ENCODE assay signal across 12 mouse cellular contexts in genomic region chr9:70924763-70925162, GRCm38 (mm10). TPM values are rescaled to one million over a fixed set of nuclear protein-coding genes. Genes with fewer than 3 reads are reported as not detected.
DNase-seq lines count a peak whose midpoint lies in the region; ATAC-seq and TF ChIP-seq lines count a peak whose summit lies in the region.
"Had no signal": no experiment of that assay in that cellular context is flagged by ENCODE, and none has a peak within 500 bp of the region (broad histone marks: within the 10 kb centered on the region; RNA-seq: fewer than 3 reads in every experiment).

No protein-coding gene starts in this region.

- WGBS in intestine, postnatal 0 days, result 91% methylated on average over 3 of the region's 3 CpGs
- 93% methylated on average over 3 of the region's 3 CpGs for WGBS in intestine, embryonic 16.5 days
- 90% methylated on average over 3 of the region's 3 CpGs for WGBS in embryonic facial prominence, embryonic 10.5 days
- WGBS in hindbrain, embryonic 13.5 days, result 88% methylated on average over 3 of the region's 3 CpGs

- no peak overlapping the region for H3K4me2 ChIP-seq in intestine, postnatal 0 days (replicated peaks; ENCODE audit: low read depth)
- H3K4me2 ChIP-seq in intestine, embryonic 16.5 days (ENCODE audit: low read depth, low read length), result no peak overlapping the region
- no peak overlapping the region for H3K4me2 ChIP-seq in hindbrain, embryonic 13.5 days

- no peak for ATAC-seq in intestine, postnatal 0 days
- no peak for ATAC-seq in intestine, embryonic 16.5 days
- no peak for ATAC-seq in hindbrain, embryonic 13.5 days (ENCODE audit: low FRiP score)

- 0 out of 2 replicates have a peak, but pooled peaks cover 12% of the 10 kb centered on the region for H3K4me1 ChIP-seq in intestine, postnatal 0 days (replicated peaks; ENCODE audit: control insufficient read depth, insufficient read depth, low read length)
- H3K4me1 ChIP-seq in intestine, embryonic 16.5 days (ENCODE audit: control insufficient read depth, insufficient read depth, low read length), result peaks cover 17% of the 10 kb centered on the region
- H3K4me1 ChIP-seq in embryonic facial prominence, embryonic 10.5 days, result peaks cover 8% of the 10 kb centered on the region; the same call in 1 of the 2 replicates
- peaks cover 13% of the 10 kb centered on the region; the same call in 1 of the 2 replicates for H3K4me1 ChIP-seq in hindbrain, embryonic 13.5 days (replicated peaks)

- no peak overlapping the region for H3K27ac ChIP-seq in intestine, postnatal 0 days (ENCODE audit: low read depth, low read length)
- H3K27ac ChIP-seq in intestine, embryonic 16.5 days (ENCODE audit: low read length), result no peak overlapping the region
- no peak overlapping the region for H3K27ac ChIP-seq in embryonic facial prominence, embryonic 10.5 days (replicated peaks)
- no peak overlapping the region for H3K27ac ChIP-seq in hindbrain, embryonic 13.5 days

- H3K27me3 ChIP-seq in intestine, postnatal 0 days (replicated peaks; ENCODE audit: control insufficient read depth, insufficient read depth, low read length), result no peaks in the 10 kb centered on the region
- no peaks in the 10 kb centered on the region for H3K27me3 ChIP-seq in intestine, embryonic 16.5 days (replicated peaks; ENCODE audit: control insufficient read depth, insufficient read depth, low read length)
- no peaks in the 10 kb centered on the region for H3K27me3 ChIP-seq in embryonic facial prominence, embryonic 10.5 days (replicated peaks; ENCODE audit: low read depth, poor library complexity, severe bottlenecking)
- H3K27me3 ChIP-seq in hindbrain, embryonic 13.5 days, result no peaks in the 10 kb centered on the region

- TF ChIP-seq CTCF in intestine, postnatal 0 days (IDR thresholded peaks at IDR 0.05; ENCODE audit: low read depth), result peak; percentile 50

- DNase-seq in thymus, postnatal 25 days, result peak; percentile 14
- no peak for DNase-seq in thymus, postnatal 36 days
- peak; percentile 62 for DNase-seq in ZHBTc4 (ENCODE audit: low read depth, low spot score)
- DNase-seq in embryonic facial prominence, embryonic 10.5 days (ENCODE audit: low spot score), result no peak
- DNase-seq: adrenal gland, adult 2 months; heart, adult 18-20 months; kidney, adult 9 months had no signal

- no peak overlapping the region for H3K4me3 ChIP-seq in intestine, postnatal 0 days (ENCODE audit: low read depth, low read length)
- H3K4me3 ChIP-seq in intestine, embryonic 16.5 days (ENCODE audit: low read length), result no peak overlapping the region
- H3K4me3 ChIP-seq in embryonic facial prominence, embryonic 10.5 days, result no peak overlapping the region
- H3K4me3 ChIP-seq in hindbrain, embryonic 13.5 days, result no peak overlapping the region
- H3K4me3 ChIP-seq: erythroblast, embryonic 14.5 days had no signal

- no peaks in the 10 kb centered on the region for H3K36me3 ChIP-seq in intestine, postnatal 0 days (ENCODE audit: control insufficient read depth, insufficient read depth)
- H3K36me3 ChIP-seq in intestine, embryonic 16.5 days (ENCODE audit: control insufficient read depth, insufficient read depth, low read length), result no peaks in the 10 kb centered on the region
- H3K36me3 ChIP-seq in embryonic facial prominence, embryonic 10.5 days (replicated peaks), result no peaks in the 10 kb centered on the region
- no peaks in the 10 kb centered on the region for H3K36me3 ChIP-seq in hindbrain, embryonic 13.5 days

- H3K9ac ChIP-seq in intestine, postnatal 0 days (ENCODE audit: low read depth, low read length), result no peak overlapping the region
- no peak overlapping the region for H3K9ac ChIP-seq in intestine, embryonic 16.5 days (ENCODE audit: low read depth, low read length)
- H3K9ac ChIP-seq in hindbrain, embryonic 13.5 days, result no peak overlapping the region

- no peaks in the 10 kb centered on the region for H3K9me3 ChIP-seq in intestine, postnatal 0 days (ENCODE audit: control insufficient read depth)
- no peaks in the 10 kb centered on the region for H3K9me3 ChIP-seq in intestine, embryonic 16.5 days (ENCODE audit: control insufficient read depth, low read length)
- no peaks in the 10 kb centered on the region for H3K9me3 ChIP-seq in embryonic facial prominence, embryonic 10.5 days
- no peaks in the 10 kb centered on the region for H3K9me3 ChIP-seq in hindbrain, embryonic 13.5 days

RNA-seq across cellular contexts. Expression of gene Lipc, which starts 27.3 kb away (rescaled TPM):
- polyA plus RNA-seq in intestine, postnatal 0 days (2015; fragmentation: Nextera tagmentation; extraction: Ambion mirVana), result 0.08 TPM in 1 of 2 replicates, not detected in the other
- 1.2 and 1.4 TPM in 2 replicates for polyA plus RNA-seq in intestine, embryonic 16.5 days (2015; fragmentation: Nextera tagmentation; extraction: Ambion mirVana)
- not detected in 2 replicates for polyA plus RNA-seq in embryonic facial prominence, embryonic 10.5 days (2016; fragmentation: Nextera tagmentation; extraction: Ambion mirVana)
- polyA plus RNA-seq in hindbrain, embryonic 13.5 days (2015; fragmentation: Nextera tagmentation; extraction: Ambion mirVana), result not detected in 2 replicates
- polyA plus RNA-seq: testis, adult 2 months had no signal

Comparison
In these comparisons a context has a peak if more than half of its experiments do, and no peak if none do; other contexts are left out.
1. DNase-seq: peak in thymus, postnatal 25 days (single experiment) and ZHBTc4 (single experiment); none in thymus, postnatal 36 days (0 of 2) and embryonic facial prominence, embryonic 10.5 days (single experiment).